Mouse (Mus musculus): Measurements from ENCODE around the gene Il13.

The Il13 gene

GRCm38 (mm10) chr11:53627859-53628258 lies 6.6 kb downstream of the Il13 start:
- peak; percentile 88 for DNase-seq

DNA sequence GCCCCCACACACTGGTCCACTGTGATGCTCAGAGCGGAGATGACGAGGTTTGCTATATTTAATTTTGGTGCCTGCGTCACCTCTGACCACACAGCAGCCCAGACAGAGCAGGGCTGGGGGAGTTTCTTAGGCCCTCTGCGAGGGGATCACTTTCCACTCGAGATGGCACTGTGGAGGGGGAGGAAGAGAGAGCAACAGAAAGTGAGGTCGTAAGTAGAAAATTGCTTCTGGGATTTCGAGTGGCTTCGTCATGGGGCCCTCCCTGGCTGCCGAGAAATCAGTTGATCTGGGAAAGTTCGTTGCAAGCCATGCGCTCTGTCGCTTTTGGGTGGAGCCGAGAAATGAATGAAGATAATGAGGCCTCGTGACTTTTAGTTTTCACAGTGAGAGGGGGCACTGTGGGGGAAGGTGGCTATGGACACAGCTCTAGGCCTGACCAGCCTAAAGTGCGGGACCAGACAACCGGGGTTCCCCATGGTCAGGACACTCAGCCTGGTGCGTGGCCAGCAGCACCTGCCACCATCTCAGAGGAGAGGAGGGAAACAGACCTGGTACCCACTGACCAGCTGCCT lies 7.6 kb downstream of the Il13 start:
- no peak for DNase-seq

DNA sequence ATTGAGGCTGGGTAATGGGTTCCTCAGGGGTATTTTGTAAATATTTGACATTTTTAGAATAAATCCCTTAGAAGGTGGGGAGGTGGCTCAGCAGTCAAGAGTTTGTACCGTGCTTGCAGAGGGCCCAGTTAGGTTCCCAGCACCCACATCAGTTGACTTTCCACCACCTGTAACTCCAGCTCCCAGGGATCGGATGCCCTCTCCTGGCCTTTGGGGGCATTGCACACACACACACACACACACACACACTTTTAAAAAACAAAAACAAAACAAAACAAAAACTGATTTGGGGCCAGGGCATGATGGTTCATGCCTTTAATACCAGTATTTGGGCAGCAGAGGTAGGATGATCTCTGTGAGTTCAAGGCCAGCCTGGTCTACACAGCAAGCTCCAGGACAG lies 10.4 kb downstream of the Il13 start:
- no peak for DNase-seq

DNA sequence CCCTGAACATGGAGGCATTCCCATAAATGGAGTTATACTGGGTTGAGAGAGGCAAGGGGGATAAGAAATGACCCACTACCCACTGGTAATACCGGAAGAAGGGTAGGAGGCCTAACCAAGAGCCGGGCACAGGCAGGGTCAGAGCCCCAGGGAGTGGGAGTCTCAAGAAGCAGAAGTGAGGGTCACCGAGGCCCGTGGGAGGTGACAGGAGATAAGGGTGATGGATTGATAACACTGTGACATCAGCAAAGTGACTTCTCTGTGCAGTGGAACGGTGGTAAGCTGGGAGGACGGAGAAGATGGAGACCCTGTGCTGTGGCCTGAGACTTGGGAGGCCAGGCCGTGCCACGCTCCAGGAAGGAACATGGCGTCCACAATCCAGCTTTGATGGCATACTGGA lies 10.9 kb downstream of the Il13 start:
- no peak for DNase-seq

DNA sequence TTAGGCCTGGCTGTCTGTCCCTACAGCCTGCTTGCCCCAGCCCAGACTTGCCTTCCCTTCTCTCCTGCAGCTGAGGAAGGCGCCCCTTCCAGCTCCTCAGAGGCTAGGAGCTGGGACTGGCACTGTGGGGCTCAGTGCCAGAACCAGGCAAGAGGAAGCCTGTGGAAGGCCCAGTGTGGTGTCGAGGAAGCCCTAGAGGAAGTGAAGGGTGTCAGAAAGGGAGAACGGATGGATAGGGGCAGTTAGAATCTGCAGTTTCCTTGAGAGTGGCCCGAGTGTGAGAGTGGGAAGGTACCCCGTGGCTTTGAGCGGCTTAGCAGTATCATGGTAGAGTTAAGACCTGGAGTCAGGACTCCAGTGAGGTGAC lies 12.1 kb downstream of the Il13 start:
- DNase-seq, result no peak

GRCm38 (mm10) chr11:53621582-53622439 lies 12.7 kb downstream of the Il13 start:
- DNase-seq, result no peak

DNA sequence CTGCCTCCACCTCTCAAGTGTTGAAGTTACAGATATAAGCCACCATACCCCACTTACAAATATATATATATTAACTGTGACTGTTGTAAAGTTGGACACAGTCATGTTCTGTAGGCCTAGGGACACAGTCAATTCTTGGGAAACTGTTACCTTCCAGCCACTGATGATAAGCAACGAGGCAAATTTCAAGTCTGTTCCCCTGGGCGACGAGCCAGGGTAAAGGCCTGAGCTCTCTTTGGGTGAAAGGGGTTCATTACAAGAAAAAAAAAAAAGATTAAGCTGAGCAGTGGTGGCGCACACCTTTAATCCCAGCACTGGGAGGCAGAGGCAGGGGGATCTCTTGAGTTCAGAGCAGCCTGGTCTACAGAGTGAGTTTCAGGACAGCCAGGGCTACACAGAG lies 14.4 kb downstream of the Il13 start:
- DNase-seq, result no peak

DNA sequence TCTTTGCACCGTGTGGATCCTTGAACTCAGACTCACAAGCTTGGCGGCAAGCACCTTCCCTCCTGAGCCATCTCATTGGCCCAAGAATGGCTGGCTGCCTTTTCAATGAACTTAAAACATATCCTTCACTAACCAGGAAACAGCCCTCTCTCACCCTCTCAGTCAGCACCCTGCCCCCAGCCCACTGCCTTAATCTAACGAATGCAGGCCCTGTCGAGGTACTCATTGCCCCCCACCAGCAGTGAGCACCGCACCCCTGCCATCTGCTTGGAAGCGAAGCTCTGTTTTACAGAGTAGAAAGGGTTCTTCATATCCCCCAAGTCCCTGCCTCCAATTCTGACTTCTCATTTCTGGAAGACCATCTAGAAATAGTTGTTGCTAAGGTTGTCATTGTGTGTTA lies 15.1 kb downstream of the Il13 start:
- DNase-seq, result no peak

DNA sequence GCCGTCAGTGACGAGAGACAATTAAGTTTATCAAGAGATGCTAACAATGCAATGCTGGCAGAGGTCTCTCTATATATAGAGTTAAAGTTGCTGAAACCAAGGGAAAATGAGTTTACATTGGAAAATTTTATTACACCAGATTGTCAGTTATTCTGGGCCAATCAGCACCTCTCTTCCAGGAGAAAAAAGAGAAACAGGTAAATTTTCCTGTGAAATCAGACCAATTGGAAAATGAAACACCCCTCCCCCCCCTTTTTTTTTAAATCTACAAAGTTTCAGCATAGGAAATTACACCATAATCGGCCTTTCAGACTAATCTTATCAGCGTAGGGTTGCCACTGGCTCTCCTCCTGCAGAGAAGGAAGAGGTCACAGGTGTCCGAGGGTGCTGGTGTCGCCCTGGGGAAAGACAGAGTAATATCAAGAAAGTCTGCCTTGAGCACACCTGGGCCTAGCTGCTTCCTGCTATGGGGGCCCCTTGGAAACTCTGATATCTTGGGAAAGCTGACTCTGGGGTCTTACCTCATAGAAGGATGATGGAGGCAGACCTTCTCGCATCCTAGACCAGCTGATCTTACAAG lies 15.8 kb downstream of the Il13 start, which contains the start of gene Il4:
Gene Il4, minus strand, starts transcription at position 51 of the 580 bp plus-strand sequence.
- DNase-seq, result no peak

- DNase-seq, result no peak
These were observed 16.9 kb downstream of the Il13 start for GRCm38 (mm10) chr11:53617562-53618109.

GRCm38 (mm10) chr11:53616748-53617558 lies 17.5 kb downstream of the Il13 start:
- no peak for DNase-seq

GRCm38 (mm10) chr11:53615575-53615974 lies 18.9 kb downstream of the Il13 start:
- no peak for DNase-seq

DNA sequence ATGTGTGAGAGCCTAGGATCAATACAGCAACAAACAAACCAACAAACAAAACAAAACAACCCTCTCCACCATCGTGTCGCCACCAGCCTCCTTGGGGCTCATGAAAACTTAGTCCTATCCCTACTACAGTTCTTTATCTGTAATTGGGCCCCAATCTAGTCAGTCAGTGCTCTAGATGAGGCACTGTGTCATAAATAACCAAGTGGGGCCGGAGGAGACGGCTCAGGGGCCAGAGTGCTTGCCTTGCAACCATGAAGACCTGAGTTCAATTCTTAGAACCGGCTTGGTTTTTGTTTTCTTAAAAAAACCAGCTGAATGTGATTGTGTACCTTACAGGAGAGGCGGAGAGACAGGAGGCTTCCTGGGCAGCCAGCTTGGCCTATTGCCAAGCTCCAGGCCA lies 19.3 kb downstream of the Il13 start:
- DNase-seq, result no peak

GRCm38 (mm10) chr11:53609672-53610071 lies 24.8 kb downstream of the Il13 start:
- DNase-seq, result no peak

GRCm38 (mm10) chr11:53609231-53609630 lies 25.3 kb downstream of the Il13 start:
- no peak for DNase-seq

GRCm38 (mm10) chr11:53605609-53606008 lies 28.9 kb downstream of the Il13 start:
- no peak for DNase-seq

DNA sequence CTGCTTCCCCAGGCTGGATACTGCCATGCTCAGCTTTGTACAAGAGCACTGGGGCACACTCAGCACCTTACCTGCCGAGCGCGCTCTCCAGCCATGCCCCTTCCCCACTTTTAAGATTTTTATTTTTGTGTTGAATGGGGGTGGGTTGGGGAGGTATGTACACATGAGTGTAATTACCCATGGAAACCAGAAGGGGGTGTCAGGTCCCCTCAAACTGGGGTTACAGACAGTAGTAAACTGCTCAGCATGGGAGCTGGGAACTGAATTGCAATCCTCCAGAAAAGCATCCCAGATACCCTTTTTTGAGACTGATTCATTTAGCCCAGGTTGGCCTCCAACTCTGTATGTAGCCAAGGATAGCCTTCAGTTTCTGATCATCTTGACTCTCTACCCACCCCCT lies 29.5 kb downstream of the Il13 start:
- no peak for DNase-seq

GRCm38 (mm10) chr11:53591116-53591515 lies 43.4 kb downstream of the Il13 start:
- DNase-seq, result no peak

- DNase-seq, result peak; percentile 63
These were observed 44.1 kb downstream of the Il13 start for GRCm38 (mm10) chr11:53590368-53590768.

- DNase-seq, result no peak
These were observed 46.2 kb downstream of the Il13 start for GRCm38 (mm10) chr11:53588279-53588678.

- no peak for DNase-seq
These were observed 49.0 kb downstream of the Il13 start for GRCm38 (mm10) chr11:53585510-53585909.

DNA sequence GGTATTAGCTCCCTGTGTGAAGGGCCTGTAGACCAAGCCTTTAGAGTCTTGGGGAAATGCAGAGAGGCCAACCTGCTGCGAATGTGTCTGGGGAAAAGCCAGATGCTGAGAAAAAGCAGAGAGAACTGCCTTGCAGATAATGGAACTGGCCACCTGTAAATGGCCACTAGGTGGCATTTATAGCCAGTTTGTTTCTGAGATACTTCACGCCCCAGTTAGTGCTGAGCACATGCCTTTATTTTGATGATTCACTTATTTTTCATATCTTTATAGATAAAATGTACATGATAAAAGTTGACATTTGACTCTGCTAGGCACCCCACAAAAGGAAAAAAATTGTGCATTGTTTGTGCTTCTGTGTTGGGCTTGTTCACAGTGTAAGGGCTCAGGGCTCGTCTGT lies 49.7 kb downstream of the Il13 start:
- peak; percentile 8 for DNase-seq

DNA sequence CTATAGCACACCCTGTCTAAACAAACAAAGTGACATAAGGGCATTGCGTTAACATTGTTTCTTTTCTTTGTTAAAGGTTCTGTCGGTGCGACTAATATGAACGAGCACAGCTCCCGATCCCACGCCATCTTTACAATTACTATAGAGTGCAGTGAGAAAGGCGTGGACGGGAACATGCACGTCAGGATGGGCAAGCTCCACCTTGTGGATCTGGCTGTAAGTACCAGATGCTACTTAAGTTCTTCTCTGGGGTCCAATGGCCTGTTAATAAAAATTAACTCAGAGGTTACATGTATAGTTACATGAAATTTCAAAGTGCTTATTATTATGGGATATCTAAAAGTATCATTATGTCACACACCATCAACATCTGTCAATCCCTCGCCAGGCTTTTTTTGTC lies 51.4 kb downstream of the Il13 start:
- no peak for DNase-seq

Data from lung, postnatal 14 days (tissue).